Mouse (Mus musculus): ENCODE measurements around the gene Elmo1.

DNA sequence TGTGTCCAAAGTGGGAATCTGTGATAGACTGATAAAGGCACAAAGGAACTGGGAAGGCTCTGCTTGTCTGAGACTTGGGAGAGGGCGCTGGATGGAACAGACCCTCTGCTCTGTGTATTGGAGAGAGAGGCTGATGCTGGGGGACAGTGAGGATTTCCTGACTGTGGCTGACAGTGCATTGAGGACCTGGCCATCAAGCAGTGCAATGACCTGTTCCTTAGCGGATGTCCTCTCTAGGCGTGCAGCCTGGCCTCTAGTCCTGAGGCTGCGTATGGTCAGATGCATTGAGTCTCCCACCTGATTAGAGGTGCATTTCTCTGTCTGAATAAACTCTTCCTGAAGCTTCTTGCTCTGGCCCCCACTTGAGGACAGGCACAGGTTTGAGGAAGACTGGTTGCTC is 384.2 kb downstream of the Elmo1 start:
- TF ChIP-seq CTCF (IDR thresholded peaks at IDR 0.05; ENCODE audit: insufficient read depth, low read depth, low read length), result no peak
- no peak for TF ChIP-seq POLR2A (IDR thresholded peaks at IDR 0.05; ENCODE audit: insufficient read depth, low read depth, low read length)

Data from olfactory bulb, adult 2 months (tissue).